Mouse (Mus musculus) heart, postnatal 25 days (tissue): ENCODE data around the gene Mbnl1. TPM values are rescaled to one million over a fixed set of nuclear protein-coding genes. Genes with fewer than 3 reads are reported as not detected.
"Not testable (repeated sequence)": the region's sequence is repeated elsewhere in the genome, so short reads cannot be mapped to it uniquely, and the experiment has no call there.

Experiments used
- DNase-seq: peaks from one replicate; pipeline ENCODE4 v3.0.0; 2022; ENCODE audit warnings: low spot score
- intact Hi-C: fragments of 180-260 bp; cut with DNase I; formaldehyde crosslinking; loops from one replicate; pipeline ENCODE4 v1.15.1; 2025
- total RNA-seq, 2 experiments: library from RNA; stranded (reverse); gene quantifications; 2 replicates each; pipeline ENCODE4 v1.2.3; 2021

The Mbnl1 gene
- total RNA-seq, 2 experiments from 2014 or later: 191 to 197 TPM

GRCm38 (mm10) chr3:60486713-60487170, 14.1 kb downstream of the Mbnl1 start:
- intact Hi-C loops: no loop called here
- no peak for DNase-seq

DNA sequence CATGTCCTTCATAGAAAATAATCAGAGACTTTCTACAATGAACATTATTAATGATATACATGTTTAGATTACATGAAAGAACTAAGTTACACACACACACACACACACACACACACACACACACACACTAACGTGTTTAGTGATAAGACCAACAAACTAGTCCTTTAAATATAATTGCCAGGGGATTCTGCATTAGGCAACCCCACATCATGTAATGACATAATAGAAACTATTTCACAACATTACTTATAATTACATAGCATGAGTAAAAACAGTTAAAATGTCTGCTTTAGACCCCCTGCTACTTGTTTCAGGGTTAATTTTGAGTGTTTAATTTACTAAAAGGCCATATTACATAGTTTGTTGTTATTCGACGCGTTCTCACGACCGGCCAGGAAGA, 16.9 kb downstream of the Mbnl1 start:
- intact Hi-C loops: no loop called here
- no peak for DNase-seq

DNA sequence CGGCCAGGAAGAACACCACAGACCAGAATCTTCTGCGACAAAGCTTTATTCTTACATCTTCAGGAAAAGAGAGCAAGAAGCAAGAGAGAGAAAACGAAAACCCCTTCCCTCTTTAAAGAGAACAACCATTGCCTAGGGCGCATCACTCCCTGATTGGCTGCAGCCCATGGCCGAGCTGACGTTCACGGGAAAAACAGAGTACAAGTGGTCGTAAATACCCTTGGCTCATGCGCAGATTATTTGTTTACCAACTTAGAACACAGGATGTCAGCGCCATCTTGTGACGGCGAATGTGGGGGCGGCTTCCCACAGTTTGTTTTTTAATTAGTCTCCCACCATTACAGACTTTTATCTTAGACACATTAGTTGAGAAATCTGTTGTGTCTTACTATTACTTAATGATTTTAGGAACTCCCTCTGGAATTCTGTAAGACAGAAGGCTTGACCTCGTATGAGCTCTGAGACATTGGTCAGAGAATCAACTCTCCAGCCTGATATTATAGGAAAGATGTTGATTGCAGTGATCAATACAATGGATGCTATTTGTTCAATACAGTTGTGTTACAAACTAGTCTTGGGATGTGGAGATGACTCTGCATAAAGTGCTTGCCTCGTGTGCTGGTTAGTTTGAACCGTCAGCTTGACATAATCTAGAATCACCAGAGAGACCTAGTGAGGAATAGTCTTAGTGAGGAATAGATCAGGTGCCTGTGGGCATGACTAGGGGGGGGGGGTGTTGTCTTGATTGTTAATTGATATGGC, 22.3 kb downstream of the Mbnl1 start:
- DNase-seq, intact Hi-C loops: not testable (repeated sequence)

- intact Hi-C loops: no loop called here
- DNase-seq: no peak
Observed at GRCm38 (mm10) chr3:60496197-60496596, 23.6 kb downstream of the Mbnl1 start.

DNA sequence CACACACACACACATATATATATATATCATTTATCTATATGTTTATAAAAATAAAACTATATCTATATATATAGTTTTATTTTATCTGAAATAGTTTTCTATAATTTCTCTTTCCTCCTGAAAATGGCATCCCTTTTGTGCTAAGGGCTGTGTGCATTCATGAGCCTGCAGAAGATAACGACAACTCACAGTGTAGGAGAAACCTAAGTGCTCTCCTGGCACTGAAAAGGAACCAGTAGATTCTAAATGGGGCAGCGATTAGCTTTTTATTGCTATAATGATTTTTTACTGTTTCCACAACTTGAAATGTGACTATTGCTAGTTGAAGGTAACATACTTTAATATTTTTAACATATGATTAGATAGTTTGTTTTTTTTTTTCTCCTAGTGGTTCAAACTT, 25.5 kb downstream of the Mbnl1 start:
- intact Hi-C loops: no loop called here
- DNase-seq: no peak

DNA sequence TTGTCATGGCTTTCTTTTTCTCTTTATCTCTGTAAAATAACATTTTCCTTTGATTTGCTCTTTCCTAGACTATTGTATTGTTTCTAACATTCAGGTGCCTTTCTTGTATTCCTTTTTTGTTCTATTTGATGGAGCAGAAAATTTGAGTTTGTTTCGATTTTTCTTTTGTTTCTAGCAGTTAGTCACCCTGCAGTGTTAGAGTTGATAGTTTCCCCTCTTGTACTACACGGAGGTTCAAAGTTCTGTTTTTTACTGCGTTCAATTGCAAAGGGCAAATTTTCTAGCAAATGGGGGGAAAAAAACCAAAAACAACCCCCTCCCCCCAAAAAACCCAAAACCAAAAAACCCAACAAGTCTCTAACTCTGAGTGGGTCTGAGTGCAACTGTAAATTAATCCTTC, 26.0 kb downstream of the Mbnl1 start:
- intact Hi-C loops: no loop called here
- no peak for DNase-seq

DNA sequence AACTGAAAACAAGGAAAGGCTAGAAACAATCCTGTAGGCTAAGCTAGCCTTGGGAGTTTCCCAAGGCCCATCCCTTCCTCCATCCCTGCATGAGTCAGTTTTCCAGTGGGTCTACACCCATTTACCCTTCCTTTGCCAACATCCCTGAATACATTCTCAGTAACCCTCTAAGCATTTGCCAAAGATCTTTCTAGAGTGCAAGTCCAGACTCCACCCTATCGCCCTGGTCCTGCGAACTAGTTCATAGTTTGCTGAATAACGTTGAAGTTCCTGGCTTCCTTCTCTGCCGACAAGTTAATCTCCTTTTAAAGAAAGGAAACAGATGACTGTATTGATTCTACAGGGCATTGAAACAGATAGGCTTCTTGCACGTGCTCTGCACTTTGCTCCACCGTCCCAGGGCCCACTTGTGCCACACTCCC, 26.5 kb downstream of the Mbnl1 start:
- intact Hi-C loops: no loop called here
- peak; percentile 29 for DNase-seq

- intact Hi-C loops: loop anchor here (5.0 kb wide), 3 partner anchors 87 to 102 kb away; no protein-coding TSS in a partner anchor
- no peak for DNase-seq
Observed at GRCm38 (mm10) chr3:60499718-60500450, 27.3 kb downstream of the Mbnl1 start.

DNA sequence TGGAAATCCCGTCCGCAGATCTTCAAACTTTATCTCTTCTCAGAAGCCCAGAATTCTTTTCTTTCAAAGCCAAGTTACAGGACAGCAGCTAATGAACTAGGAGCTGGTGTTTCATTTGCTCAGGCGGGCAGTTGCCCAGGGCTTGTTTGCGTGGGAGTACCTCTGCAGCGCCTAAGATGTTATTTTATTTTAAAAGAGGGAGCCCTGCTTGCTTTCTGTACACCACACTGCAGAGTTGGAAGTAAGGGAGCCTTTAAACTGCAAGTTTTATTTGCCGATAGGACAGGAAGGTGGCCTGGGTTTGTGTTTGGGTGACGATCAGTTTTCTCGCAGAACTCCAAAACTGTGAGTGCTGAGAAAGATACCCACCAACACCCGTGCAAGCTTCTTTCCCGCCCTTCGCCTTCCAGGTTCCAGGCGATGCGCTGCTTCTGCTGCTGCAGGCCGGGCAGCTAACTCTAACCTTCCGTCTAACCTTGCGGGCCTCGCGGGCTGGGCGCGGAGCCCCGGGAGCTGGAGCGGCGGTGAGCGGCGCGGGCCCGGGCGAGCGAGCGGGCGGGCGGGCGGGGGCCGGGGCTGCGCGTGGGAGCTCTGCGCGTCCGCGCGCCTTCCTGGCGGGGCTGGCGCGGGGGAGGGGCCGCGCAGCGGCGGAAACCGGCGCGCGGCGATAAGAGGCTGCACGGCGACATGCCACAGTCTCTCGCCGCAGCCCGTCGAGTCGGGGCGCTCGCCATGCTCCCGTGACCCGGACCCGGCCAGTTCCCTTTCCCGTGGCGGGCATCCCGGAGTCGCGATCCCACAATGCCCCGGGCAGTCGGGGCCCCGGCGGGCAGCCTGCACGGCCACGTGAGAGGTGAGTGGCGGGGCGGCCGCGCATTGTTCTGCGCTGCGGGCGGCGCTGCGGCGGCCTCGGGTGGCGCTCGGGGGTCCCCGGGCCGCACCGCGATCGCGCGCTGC, 28.2 kb downstream of the Mbnl1 start:
- intact Hi-C loops: loop anchor here (5.0 kb wide), 3 partner anchors 86 to 101 kb away; no protein-coding TSS in a partner anchor
- peak; percentile 83 for DNase-seq

DNA sequence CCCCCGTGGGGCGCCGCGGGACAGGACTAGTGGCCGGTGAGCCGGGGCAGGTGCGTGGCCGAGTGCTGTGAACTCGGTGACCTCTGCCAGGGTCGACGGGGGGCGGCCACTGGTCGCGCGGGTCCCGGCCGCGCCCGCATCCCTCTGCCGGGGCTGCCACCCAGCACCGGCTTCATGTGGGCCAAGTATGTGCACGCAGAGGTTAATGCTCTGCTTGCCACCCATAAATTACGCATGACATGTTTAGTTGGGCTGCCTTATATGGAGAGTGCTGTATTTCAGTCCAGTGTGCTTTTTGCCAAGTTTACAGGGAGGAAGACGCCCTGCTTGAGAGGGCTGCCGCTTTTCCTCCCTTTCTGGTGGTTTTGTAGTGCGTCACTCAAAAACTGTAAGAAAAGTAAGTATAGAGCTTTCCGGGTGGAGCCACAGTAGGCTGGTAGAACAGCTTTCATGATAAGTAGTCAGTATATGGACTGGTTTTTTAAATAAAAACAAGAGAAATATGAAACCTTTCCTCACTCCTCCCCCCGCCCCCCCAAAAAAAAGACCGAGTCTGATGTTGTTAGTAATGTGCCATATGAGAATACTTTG, 29.0 kb downstream of the Mbnl1 start:
- intact Hi-C loops: loop anchor here (5.0 kb wide), 3 partner anchors 86 to 101 kb away; no protein-coding TSS in a partner anchor
- peak; percentile 60 for DNase-seq

DNA sequence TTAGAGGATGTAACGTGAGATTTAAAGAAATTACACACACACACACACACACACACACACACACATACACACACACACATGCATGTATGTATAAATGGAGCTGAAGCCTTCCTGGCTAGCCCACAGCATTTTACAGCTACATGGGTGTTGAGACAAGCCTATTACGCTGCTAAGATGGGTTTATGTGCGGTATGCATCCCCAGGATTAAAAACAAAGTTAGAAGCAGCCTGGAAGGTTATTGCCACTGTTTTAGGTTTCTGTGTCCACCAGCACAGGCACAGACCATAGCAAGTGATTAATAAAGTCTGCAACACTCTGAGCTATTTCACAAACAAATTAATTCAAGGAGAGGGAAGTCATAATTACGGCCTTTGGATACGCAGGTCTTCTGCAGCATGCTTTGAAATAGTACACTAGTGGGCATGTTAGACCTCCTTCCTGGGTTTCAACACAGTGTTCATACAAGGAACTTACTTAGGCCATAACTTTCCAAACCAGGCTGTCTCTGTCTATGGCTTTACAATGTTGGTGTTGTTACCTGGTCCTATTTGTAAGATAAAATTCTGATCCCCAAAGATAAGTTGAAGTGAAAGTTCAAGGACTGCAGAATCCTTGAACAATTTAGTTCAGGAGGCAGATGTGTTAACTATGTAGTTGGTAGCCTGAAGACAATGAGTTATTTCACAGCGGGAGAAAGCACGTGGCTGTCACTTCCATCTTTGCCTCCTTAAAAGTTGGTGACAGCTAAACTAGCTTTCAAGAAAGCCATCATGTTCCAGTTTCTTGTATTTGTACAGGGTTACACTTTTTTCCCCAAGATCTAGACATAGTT, 29.7 kb downstream of the Mbnl1 start:
- no peak for DNase-seq
- intact Hi-C loops: loop anchor here (5.0 kb wide), 3 partner anchors 85 to 100 kb away; no protein-coding TSS in a partner anchor

- intact Hi-C loops: loop anchor here (5.0 kb wide), 3 partner anchors 84 to 99 kb away; no protein-coding TSS in a partner anchor
- DNase-seq: no peak
Observed at GRCm38 (mm10) chr3:60503196-60503595, 30.6 kb downstream of the Mbnl1 start.

DNA sequence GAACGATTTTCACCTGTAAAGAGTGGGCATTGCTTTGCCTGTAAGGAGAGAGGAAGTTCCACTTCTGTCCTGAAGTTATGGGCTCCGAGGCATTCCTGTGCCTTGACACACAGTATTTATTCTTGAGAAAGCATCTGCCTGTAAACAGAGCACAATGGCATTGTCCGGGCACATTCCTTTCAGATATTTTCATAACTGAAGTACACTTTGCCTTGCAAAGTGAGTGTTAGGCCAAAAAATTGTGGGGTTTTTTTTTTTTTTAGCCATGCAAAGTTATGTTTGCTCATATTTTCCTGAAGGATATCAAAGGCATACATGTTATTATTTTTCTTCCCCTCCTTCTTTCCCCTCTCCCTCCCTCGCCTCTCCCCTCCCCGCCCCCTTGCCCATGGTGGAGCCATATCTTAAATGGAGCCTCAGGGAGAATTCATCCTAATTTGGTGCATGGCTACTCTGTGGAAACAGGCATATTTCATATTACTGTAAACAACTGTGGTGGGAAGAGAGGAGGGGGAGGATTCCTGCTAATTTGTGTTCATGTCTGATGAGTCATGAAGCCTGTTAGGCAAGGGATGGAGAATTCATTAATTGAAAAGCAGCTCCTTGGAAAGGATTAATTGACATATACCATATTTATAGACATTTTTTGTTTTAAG, 32.3 kb downstream of the Mbnl1 start:
- intact Hi-C loops: loop anchor here (5.0 kb wide), 3 partner anchors 82 to 97 kb away; no protein-coding TSS in a partner anchor
- no peak for DNase-seq

- intact Hi-C loops: no loop called here
- DNase-seq: no peak
Observed at GRCm38 (mm10) chr3:60506821-60507220, 34.2 kb downstream of the Mbnl1 start.

DNA sequence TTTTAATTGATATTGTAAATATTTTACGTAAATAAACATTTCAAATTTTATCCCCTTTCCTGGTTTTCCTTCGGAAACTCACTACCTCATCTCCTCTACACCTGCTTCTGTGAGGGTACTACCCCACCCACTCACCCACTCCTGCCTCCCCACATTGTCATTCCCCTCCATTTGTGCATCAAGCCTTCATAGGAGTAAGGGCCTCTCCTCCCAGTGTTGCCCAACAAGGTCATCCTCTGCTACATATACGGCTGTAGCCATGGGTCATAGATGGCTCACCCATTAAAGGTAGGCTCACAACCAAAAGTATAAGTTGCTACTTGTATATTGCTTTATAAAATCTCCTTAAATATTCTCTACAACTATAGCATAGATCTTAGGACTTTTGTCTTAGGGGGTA, 34.9 kb downstream of the Mbnl1 start:
- intact Hi-C loops: no loop called here
- no peak for DNase-seq

DNA sequence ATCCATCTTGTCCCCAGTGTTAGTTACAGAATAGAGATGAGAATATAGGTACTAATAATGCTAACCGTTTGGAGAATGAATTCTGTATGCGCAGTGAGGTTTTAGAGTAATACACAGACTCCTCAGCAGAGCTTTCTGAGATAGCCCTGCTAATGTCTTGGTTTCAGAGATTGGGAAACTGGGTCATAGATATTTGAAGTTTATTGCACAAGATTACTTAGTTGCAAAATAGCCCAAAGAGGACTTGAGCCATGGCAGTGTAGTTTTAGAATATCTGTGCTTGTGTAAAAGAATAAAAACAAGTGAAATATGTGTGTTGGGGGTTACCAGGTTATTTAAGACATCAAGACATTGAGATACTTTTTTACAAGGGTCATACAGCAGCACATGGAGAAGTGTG, 35.3 kb downstream of the Mbnl1 start:
- DNase-seq: no peak
- intact Hi-C loops: no loop called here

DNA sequence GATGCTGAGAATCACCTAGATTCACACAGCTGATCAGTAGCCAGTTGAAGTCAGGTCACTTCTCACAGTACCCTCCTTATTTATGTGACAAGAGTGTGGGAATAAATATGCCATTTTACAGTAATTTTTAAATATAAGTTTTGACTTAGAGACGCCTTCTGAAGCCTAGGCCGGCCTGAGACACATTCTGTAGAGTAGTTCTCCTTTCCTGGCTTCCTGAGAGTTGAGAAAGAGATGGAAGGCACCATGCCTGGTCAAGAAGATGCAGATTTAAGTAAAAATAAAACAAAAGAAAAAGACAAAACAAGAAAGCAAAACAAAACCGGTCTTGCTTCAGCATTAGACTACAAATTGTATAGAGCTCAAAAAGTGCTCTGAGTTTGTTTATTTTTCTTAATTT, 38.6 kb downstream of the Mbnl1 start:
- intact Hi-C loops: no loop called here
- no peak for DNase-seq

DNA sequence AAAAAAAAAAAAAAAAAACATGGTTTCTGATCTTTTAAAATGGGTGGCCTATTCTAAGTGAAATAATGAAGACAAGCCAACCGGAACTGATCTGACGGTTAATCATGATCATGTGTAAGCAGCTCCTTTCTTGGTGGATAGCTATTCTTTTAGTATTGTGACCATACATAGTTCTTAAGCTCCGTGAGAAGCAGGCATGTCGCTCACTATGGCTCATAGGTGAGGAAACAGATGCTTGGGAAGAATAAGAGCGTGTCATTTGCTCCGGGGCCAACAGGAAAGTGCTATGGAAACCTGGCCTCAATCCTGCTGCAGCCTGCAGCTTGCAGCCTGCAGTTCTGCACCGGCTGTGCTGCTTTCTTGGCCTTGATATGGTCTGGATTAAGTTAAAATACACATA, 40.7 kb downstream of the Mbnl1 start:
- DNase-seq: no peak
- intact Hi-C loops: no loop called here
